Mouse (Mus musculus) neural tube, embryonic 11.5 days (tissue): ENCODE results near the gene Itgb5. TPM values are rescaled to one million over a fixed set of nuclear protein-coding genes. Genes with fewer than 3 reads are reported as not detected.

Source experiments
- polyA plus RNA-seq: library from polyadenylated mRNA; unstranded; fragments of >200 nt; fragmentation: Nextera tagmentation; extraction: Ambion mirVana; gene quantifications from 2 replicates; pipeline ENCODE4 v1.2.1, GENCODE M21; 2014

Gene Itgb5
- polyA plus RNA-seq, 1 experiment from 2014 or later, result 32.4 TPM

Other genes with a start within 250 kb of the Itgb5 start
- 21.9 and 22.4 TPM in 2 replicates for gene Heg1, start 145.3 kb upstream of the Itgb5 start, polyA plus RNA-seq
- gene Muc13, start 35.6 kb upstream of the Itgb5 start, polyA plus RNA-seq, result 0.20 and 0.23 TPM in 2 replicates
- 65.7 and 66.5 TPM in 2 replicates for gene Umps, start 137.4 kb downstream of the Itgb5 start, polyA plus RNA-seq